Mouse (Mus musculus) small intestine, adult 2 months (tissue): ENCODE data around the gene Wdr18.

ENCODE experiments used
- CTCF ChIP-seq: fragments of 200-500 bp; IDR thresholded peaks from 2 replicates; pipeline ENCODE4 v1.5.1; 2012; ENCODE audit warnings: low read depth, mild to moderate bottlenecking, control low read depth, inconsistent platforms, low read length, moderate library complexity, mixed read lengths; ENCODE audit not compliant: insufficient replicate concordance, insufficient read length; ENCODE audit errors: extremely low read depth
- POLR2A ChIP-seq: fragments of 200-500 bp; IDR thresholded peaks from 2 replicates; pipeline ENCODE4 v1.6.1; 2012; ENCODE audit warnings: low read depth, mild to moderate bottlenecking, control low read depth, inconsistent platforms, low read length, moderate library complexity

GRCm38 (mm10) chr10:79934794-79935569, 25.0 kb upstream of the Wdr18 start:
- no peak for TF ChIP-seq CTCF
- no peak for TF ChIP-seq POLR2A
